Mouse (Mus musculus): ENCODE data around the gene Pdss1. TPM values are rescaled to one million over a fixed set of nuclear protein-coding genes. Genes with fewer than 3 reads are reported as not detected.
"Not testable (repeated sequence)": the region's sequence is repeated elsewhere in the genome, so short reads cannot be mapped to it uniquely, and the experiment has no call there.

Gene Pdss1
- polyA plus RNA-seq (2015; fragmentation: Nextera tagmentation; extraction: Ambion mirVana): 23.7 and 24.0 TPM in 2 replicates

DNA sequence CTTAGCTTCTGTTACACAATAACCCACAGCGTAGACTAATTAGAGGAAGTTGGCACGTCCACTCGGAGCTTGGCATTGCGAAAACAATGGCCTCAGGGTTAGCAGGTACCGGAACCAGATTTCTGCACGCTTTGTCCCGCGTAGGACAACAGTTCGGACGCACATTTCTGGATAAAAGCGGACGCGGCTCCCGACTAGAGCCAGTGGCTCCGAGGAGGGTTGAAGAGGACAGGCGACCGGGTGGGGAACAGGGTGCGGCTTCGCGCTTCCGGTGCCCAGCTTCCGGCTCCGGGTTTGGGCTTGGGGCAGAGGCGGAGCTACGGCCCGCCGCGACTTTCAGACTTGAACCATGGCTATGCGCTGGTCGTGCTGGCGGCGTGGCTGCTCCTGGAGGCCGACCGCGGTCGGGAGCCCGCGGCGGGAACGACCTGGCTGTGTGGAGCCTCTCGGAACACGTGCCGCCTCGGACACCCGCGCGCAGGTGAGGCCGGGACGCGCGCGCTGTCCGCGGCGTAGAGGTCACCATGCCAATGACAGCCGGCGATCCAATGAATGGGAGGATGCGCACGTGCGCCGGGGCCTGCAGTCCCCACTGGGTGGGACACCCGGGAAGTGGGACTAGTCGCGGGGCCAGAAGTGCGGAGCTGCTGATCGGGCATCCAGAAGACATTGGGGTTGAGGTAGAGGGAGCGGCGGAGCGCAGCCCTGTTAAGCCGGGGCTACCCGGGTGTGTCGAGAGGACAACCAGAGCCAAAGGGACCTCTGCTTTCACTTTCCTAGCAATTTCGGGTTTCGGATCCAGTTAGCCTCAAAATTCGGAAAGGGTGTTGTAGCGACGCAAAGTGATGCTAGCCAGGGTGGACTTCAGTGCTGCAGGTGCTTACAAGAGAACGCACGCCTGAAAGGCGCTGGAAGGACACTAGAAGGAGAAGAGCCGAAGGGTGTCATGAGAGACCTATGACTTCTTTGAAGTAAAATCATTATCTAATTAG lies at the start of gene Pdss1:
Gene Pdss1, plus strand, starts transcription at position 241 of the 992 bp plus-strand sequence.
- no peaks in the 10 kb centered on the region for H3K4me1 ChIP-seq
- peak; percentile 99 for ATAC-seq (replicated peaks; ENCODE audit: low FRiP score)
- no peaks in the 10 kb centered on the region for H3K9me3 ChIP-seq (replicated peaks)
- H3K4me3 ChIP-seq (replicated peaks): peak within 1 kb of the TSS; percentile 93
- H3K4me2 ChIP-seq: peak within 1 kb of the TSS; percentile 82
- H3K9ac ChIP-seq: peak within 1 kb of the TSS; percentile 73
- H3K27ac ChIP-seq: peak within 1 kb of the TSS; percentile 84
- H3K36me3 ChIP-seq: no peaks in the 10 kb centered on the region; the same call in 1 of the 2 replicates
- WGBS: under 1% methylated on average over 81 of the region's 81 CpGs
- no peaks in the 10 kb centered on the region for H3K27me3 ChIP-seq

- ATAC-seq (replicated peaks; ENCODE audit: low FRiP score): no peak
- H3K27ac ChIP-seq: no peak overlapping the region
These were observed 43.4 kb upstream of the Pdss1 start for GRCm38 (mm10) chr2:22851900-22852299.

DNA sequence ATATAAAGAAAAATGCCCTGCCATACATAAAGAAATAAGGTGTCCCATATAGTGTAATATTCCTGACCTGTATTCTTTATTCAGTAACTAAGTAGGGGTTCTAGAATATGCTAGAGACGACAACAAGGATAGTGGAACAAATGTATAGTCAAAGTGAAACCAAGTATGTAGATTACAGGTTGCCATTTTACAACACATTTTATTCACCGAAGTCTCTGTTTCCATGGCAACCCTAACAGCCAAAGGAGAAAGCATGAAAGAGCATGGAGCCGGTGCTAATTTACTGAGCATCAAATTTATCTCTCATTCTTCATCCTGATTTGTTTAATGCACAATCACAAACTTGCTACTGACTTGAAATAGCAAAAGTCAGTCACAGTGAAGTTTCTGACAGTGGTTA lies 37.8 kb upstream of the Pdss1 start:
- H3K36me3 ChIP-seq: no peaks in the 10 kb centered on the region
- H3K27me3 ChIP-seq: no peaks in the 10 kb centered on the region
- no peak for ATAC-seq (replicated peaks; ENCODE audit: low FRiP score)
- H3K27ac ChIP-seq: no peak overlapping the region
- H3K4me3 ChIP-seq (replicated peaks): no peak overlapping the region
- H3K4me2 ChIP-seq: no peak overlapping the region
- H3K4me1 ChIP-seq: no peaks in the 10 kb centered on the region
- no peaks in the 10 kb centered on the region for H3K9me3 ChIP-seq (replicated peaks)
- 76% methylated on average over 3 of the region's 3 CpGs for WGBS
- H3K9ac ChIP-seq: no peak overlapping the region

More at GRCm38 (mm10) chr2:22851900-22852299, 43.4 kb upstream of the Pdss1 start:
- no peak overlapping the region for H3K4me3 ChIP-seq (replicated peaks)
- no peak overlapping the region for H3K4me2 ChIP-seq
- no peaks in the 10 kb centered on the region for H3K27me3 ChIP-seq
- WGBS: 78% methylated on average over 4 of the region's 4 CpGs
- no peak overlapping the region for H3K9ac ChIP-seq
- no peaks in the 10 kb centered on the region for H3K9me3 ChIP-seq (replicated peaks)
- no peaks in the 10 kb centered on the region for H3K4me1 ChIP-seq
- no peaks in the 10 kb centered on the region for H3K36me3 ChIP-seq

- ATAC-seq (replicated peaks; ENCODE audit: low FRiP score): no peak
- no peak overlapping the region for H3K4me3 ChIP-seq (replicated peaks)
- no peak overlapping the region for H3K4me2 ChIP-seq
- H3K27me3 ChIP-seq: no peaks in the 10 kb centered on the region
- no peak overlapping the region for H3K9ac ChIP-seq
- WGBS: 84% methylated on average over 2 of the region's 2 CpGs
- no peaks in the 10 kb centered on the region for H3K9me3 ChIP-seq (replicated peaks)
- H3K36me3 ChIP-seq: no peaks in the 10 kb centered on the region
- no peak overlapping the region for H3K27ac ChIP-seq
- H3K4me1 ChIP-seq: no peaks in the 10 kb centered on the region
These were observed 33.1 kb upstream of the Pdss1 start for GRCm38 (mm10) chr2:22862194-22862593.

DNA sequence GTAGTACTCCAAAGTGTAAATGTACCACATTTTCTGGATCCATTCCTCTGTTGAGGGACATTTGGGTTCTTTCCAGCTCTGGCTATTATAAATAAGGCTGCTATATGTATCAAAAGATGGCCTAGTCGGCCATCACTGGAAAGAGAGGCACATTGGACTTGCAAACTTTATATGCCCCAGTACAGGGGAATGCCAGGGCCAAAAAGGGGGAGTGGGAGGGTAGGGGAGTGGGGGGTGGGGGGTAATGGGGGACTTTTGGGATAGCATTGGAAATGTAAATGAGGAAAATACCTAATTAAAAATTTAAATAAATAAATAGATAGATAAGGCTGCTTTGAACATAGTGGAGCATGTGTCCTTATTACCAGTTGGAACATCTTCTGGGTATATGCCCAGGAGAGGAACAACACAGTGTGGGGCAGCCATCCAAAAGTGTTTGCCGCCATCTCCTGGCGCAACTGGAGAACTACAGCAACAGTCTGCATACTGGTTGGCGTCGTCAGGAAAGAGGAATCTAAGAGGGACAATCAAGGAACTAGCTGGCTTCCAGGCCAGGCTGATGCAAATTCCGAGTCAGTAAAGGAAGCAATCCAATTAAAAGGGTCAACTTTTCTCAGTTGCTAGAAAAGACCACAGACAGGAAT lies 30.8 kb upstream of the Pdss1 start:
- H3K4me3 ChIP-seq (replicated peaks); H3K4me1 ChIP-seq; H3K27me3 ChIP-seq; H3K4me2 ChIP-seq; H3K9ac ChIP-seq; H3K9me3 ChIP-seq (replicated peaks); H3K36me3 ChIP-seq; H3K27ac ChIP-seq: not testable (repeated sequence)
- WGBS: 4% methylated on average over 6 of the region's 6 CpGs
- ATAC-seq (replicated peaks; ENCODE audit: low FRiP score): peak; percentile 87

DNA sequence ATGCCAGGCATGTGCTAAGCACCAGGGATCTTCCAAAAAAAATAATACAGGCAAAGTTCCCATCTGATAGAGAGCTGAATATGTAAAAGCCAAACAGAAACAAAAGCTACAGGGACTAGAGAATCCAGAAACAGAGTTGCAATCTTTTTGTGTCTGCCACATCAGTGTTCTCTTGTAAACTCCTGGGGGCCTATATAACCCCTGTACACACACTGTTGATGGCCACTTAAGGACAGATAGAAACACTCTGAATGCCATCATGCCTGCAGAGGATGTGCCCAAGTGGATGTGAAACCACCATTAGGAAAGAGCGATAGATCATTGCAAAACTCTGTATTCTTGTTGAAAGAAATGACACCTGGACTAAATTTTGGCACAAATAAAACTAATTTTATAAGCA lies 29.5 kb upstream of the Pdss1 start:
- Histone ChIP-seq H3K27me3 (no peaks in the 10 kb centered on the region), H3K4me2 (no peak overlapping the region), H3K9ac (no peak overlapping the region), H3K36me3 (no peaks in the 10 kb centered on the region), H3K4me1 (no peaks in the 10 kb centered on the region), H3K4me3 (replicated peaks) (no peak overlapping the region), H3K9me3 (replicated peaks) (no peaks in the 10 kb centered on the region), H3K27ac (no peak overlapping the region)
- WGBS: 89% methylated on average over 1 of the region's 1 CpGs
- no peak for ATAC-seq (replicated peaks; ENCODE audit: low FRiP score)

DNA sequence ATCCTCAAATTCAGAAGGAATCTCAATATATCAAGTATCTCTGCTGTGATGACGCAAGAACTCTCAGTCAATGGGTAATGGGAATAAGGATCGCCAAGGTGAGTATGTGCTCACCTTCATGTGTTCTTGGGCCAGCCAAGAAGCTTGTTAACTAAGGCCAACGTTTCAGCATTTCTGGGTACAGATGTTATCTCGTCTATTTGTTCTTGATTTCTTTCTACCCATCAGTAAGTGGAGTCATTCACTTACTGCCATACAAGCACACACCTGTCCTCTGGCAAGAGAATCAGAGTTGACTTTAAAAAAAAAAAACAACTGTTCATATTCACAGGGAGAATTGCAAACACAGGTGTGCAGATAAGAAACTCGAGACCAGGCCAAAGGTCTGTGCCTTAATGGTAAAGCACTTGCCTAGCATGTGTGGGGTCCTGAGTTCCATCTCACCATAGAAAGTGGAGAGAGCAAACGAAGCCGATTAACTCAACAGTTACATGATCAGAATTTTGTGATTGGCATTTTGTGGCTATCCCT lies 28.4 kb upstream of the Pdss1 start:
- Histone ChIP-seq H3K4me2 (no peak overlapping the region), H3K27ac (no peak overlapping the region), H3K36me3 (no peaks in the 10 kb centered on the region), H3K9me3 (replicated peaks) (no peaks in the 10 kb centered on the region), H3K9ac (no peak overlapping the region), H3K4me1 (no peaks in the 10 kb centered on the region), H3K27me3 (no peaks in the 10 kb centered on the region), H3K4me3 (replicated peaks) (no peak overlapping the region)
- ATAC-seq (replicated peaks; ENCODE audit: low FRiP score): no peak
- WGBS: 75% methylated on average over 7 of the region's 7 CpGs

GRCm38 (mm10) chr2:22873159-22873558 lies 22.2 kb upstream of the Pdss1 start:
- no peaks in the 10 kb centered on the region for H3K36me3 ChIP-seq
- ATAC-seq (replicated peaks; ENCODE audit: low FRiP score): no peak
- 93% methylated on average over 1 of the region's 1 CpGs for WGBS

GRCm38 (mm10) chr2:22874628-22875027 lies 20.7 kb upstream of the Pdss1 start:
- no peaks in the 10 kb centered on the region for H3K27me3 ChIP-seq
- no peaks in the 10 kb centered on the region for H3K4me1 ChIP-seq
- WGBS: 44% methylated on average over 10 of the region's 10 CpGs
- H3K9ac ChIP-seq: no peak overlapping the region
- H3K4me3 ChIP-seq (replicated peaks): no peak overlapping the region
- no peaks in the 10 kb centered on the region for H3K9me3 ChIP-seq (replicated peaks)
- H3K36me3 ChIP-seq: no peaks in the 10 kb centered on the region
- no peak overlapping the region for H3K4me2 ChIP-seq
- ATAC-seq (replicated peaks; ENCODE audit: low FRiP score): peak; percentile 56; the same call in 1 of the 2 replicates
- H3K27ac ChIP-seq: no peak overlapping the region

More at GRCm38 (mm10) chr2:22873159-22873558, 22.2 kb upstream of the Pdss1 start:
- Histone ChIP-seq H3K27ac (no peak overlapping the region), H3K9me3 (replicated peaks) (no peaks in the 10 kb centered on the region), H3K27me3 (no peaks in the 10 kb centered on the region), H3K4me1 (no peaks in the 10 kb centered on the region), H3K9ac (no peak overlapping the region), H3K4me3 (replicated peaks) (no peak overlapping the region), H3K4me2 (no peak overlapping the region)

- Histone ChIP-seq H3K4me3 (replicated peaks) (no peak overlapping the region), H3K4me2 (no peak overlapping the region), H3K36me3 (no peaks in the 10 kb centered on the region), H3K4me1 (no peaks in the 10 kb centered on the region), H3K27me3 (no peaks in the 10 kb centered on the region), H3K9ac (no peak overlapping the region), H3K9me3 (replicated peaks) (no peaks in the 10 kb centered on the region), H3K27ac (no peak overlapping the region)
- ATAC-seq (replicated peaks; ENCODE audit: low FRiP score): no peak
- WGBS: 83% methylated on average over 3 of the region's 3 CpGs
These were observed 18.7 kb upstream of the Pdss1 start for GRCm38 (mm10) chr2:22876614-22877013.

- Histone ChIP-seq H3K9ac (no peak overlapping the region), H3K36me3 (no peaks in the 10 kb centered on the region), H3K4me1 (no peaks in the 10 kb centered on the region), H3K9me3 (replicated peaks) (no peaks in the 10 kb centered on the region), H3K27ac (no peak overlapping the region), H3K4me2 (no peak overlapping the region), H3K27me3 (no peaks in the 10 kb centered on the region), H3K4me3 (replicated peaks) (no peak overlapping the region)
- ATAC-seq (replicated peaks; ENCODE audit: low FRiP score): no peak
- 27% methylated on average over 1 of the region's 1 CpGs for WGBS
These were observed 16.5 kb upstream of the Pdss1 start for GRCm38 (mm10) chr2:22878781-22879180.

DNA sequence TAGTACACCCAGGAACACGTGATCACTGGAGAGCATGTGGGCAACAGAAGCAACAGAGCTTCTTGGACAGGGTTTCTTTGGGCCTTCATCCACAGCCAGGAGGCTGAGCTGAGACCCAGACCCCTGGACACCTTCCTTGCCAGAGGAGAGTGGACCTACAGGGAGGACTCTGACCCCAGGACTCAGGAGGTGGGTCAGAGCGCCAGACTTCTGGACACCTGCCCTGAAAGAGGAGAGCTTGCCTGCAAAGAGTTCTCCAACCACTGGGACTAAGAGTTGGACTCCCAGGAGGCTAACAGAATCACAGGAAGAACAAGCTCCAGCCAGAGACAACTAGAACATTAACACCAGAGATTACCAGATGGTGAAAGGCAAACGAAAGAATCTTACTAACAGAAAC lies 14.6 kb upstream of the Pdss1 start:
- H3K9me3 ChIP-seq (replicated peaks); H3K4me3 ChIP-seq (replicated peaks); H3K36me3 ChIP-seq; H3K4me1 ChIP-seq; H3K9ac ChIP-seq; H3K27me3 ChIP-seq; ATAC-seq (replicated peaks; ENCODE audit: low FRiP score); H3K4me2 ChIP-seq; H3K27ac ChIP-seq: not testable (repeated sequence)
- WGBS: 91% methylated on average over 3 of the region's 3 CpGs

All from kidney, embryonic 15.5 days (tissue).